Mouse (Mus musculus): ENCODE data around the gene Mal.
A peak's percentile ranks its signal among the peaks of the same experiment; 100 is the strongest.

The Mal gene

GRCm38 (mm10) chr2:127656086-127656720, at the start of gene Mal:
TSS of gene Mal (minus strand) at chr2:127656695.
- no peak for DNase-seq (ENCODE audit: low spot score)

- DNase-seq (ENCODE audit: low spot score) = no peak
Measured at GRCm38 (mm10) chr2:127705267-127705666, 48.8 kb upstream of the Mal start.

GRCm38 (mm10) chr2:127689239-127689638, 32.7 kb upstream of the Mal start:
- no peak for DNase-seq (ENCODE audit: low spot score)

GRCm38 (mm10) chr2:127683687-127684331, 27.3 kb upstream of the Mal start:
- peak; percentile 29 for DNase-seq (ENCODE audit: low spot score)

- peak; percentile 23 for DNase-seq (ENCODE audit: low spot score)
Measured at GRCm38 (mm10) chr2:127667843-127668506, 11.5 kb upstream of the Mal start.

- no peak for DNase-seq (ENCODE audit: low spot score)
Measured at GRCm38 (mm10) chr2:127667015-127667414, 10.5 kb upstream of the Mal start.

- DNase-seq (ENCODE audit: low spot score) = no peak
Measured at GRCm38 (mm10) chr2:127662708-127663107, 6.2 kb upstream of the Mal start.

- no peak for DNase-seq (ENCODE audit: low spot score)
Measured at GRCm38 (mm10) chr2:127655419-127655818, 1.1 kb downstream of the Mal start.

- no peak for DNase-seq (ENCODE audit: low spot score)
Measured at GRCm38 (mm10) chr2:127654786-127655185, 1.7 kb downstream of the Mal start.

GRCm38 (mm10) chr2:127652805-127653204, 3.7 kb downstream of the Mal start:
- no peak for DNase-seq (ENCODE audit: low spot score)

GRCm38 (mm10) chr2:127652335-127652734, 4.2 kb downstream of the Mal start:
- DNase-seq (ENCODE audit: low spot score) = no peak

GRCm38 (mm10) chr2:127651601-127652000, 4.9 kb downstream of the Mal start:
- DNase-seq (ENCODE audit: low spot score) = no peak

GRCm38 (mm10) chr2:127649921-127650320, 6.6 kb downstream of the Mal start:
- DNase-seq (ENCODE audit: low spot score) = no peak

GRCm38 (mm10) chr2:127648145-127648544, 8.3 kb downstream of the Mal start:
- no peak for DNase-seq (ENCODE audit: low spot score)

- DNase-seq (ENCODE audit: low spot score) = no peak
Measured at GRCm38 (mm10) chr2:127646875-127647274, 9.6 kb downstream of the Mal start.

GRCm38 (mm10) chr2:127643728-127644704, 12.5 kb downstream of the Mal start:
- no peak for DNase-seq (ENCODE audit: low spot score)

- DNase-seq (ENCODE audit: low spot score) = no peak
Measured at GRCm38 (mm10) chr2:127638973-127639372, 17.5 kb downstream of the Mal start.

GRCm38 (mm10) chr2:127635581-127635980, 20.9 kb downstream of the Mal start:
- no peak for DNase-seq (ENCODE audit: low spot score)

GRCm38 (mm10) chr2:127632601-127633000, 23.9 kb downstream of the Mal start:
- no peak for DNase-seq (ENCODE audit: low spot score)

- no peak for DNase-seq (ENCODE audit: low spot score)
Measured at GRCm38 (mm10) chr2:127627990-127628570, 28.4 kb downstream of the Mal start.

GRCm38 (mm10) chr2:127627354-127627753, 29.1 kb downstream of the Mal start:
- DNase-seq (ENCODE audit: low spot score) = no peak

GRCm38 (mm10) chr2:127625659-127626058, 30.8 kb downstream of the Mal start:
- no peak for DNase-seq (ENCODE audit: low spot score)

Measured in c-Kit-positive CD71-positive TER-119-positive erythroid progenitor cells, embryonic 14.5 days (primary cell).